Mouse (Mus musculus): ENCODE data around the gene Churc1. TPM values are rescaled to one million over a fixed set of nuclear protein-coding genes. Genes with fewer than 3 reads are reported as not detected.
A peak's percentile ranks its signal among the peaks of the same experiment; 100 is the strongest.

The Churc1 gene
- polyA plus RNA-seq, 1 experiment from 2014 or later = 87.2 TPM

GRCm38 (mm10) chr12:76795350-76795749 lies 30.0 kb downstream of the Churc1 start, which contains the start of gene Gpx2:
Gpx2 (minus strand) TSS chr12:76795554.
- H3K4me3 ChIP-seq (replicated peaks) = no peak within 1 kb of the TSS
- H3K9ac ChIP-seq (replicated peaks) = no peak within 1 kb of the TSS
- 77% methylated on average over 5 of the region's 5 CpGs for WGBS
- H3K27ac ChIP-seq = no peak within 1 kb of the TSS
- H3K4me1 ChIP-seq (replicated peaks) = peaks cover 7% of the 10 kb centered on the region; the same call in 1 of the 2 replicates
- H3K9me3 ChIP-seq = no peaks in the 10 kb centered on the region
- no peak within 1 kb of the TSS for H3K4me2 ChIP-seq
- no peaks in the 10 kb centered on the region for H3K27me3 ChIP-seq
- ATAC-seq (ENCODE audit: insufficient number of reproducible peaks, insufficient read depth, low FRiP score, low TSS enrichment, low read depth) = no peak
- H3K36me3 ChIP-seq = no peaks in the 10 kb centered on the region

GRCm38 (mm10) chr12:76796938-76797539 lies 31.7 kb downstream of the Churc1 start:
- Histone ChIP-seq H3K4me2 (no peak overlapping the region), H3K36me3 (no peaks in the 10 kb centered on the region), H3K4me1 (replicated peaks) (peaks cover 7% of the 10 kb centered on the region; the same call in 1 of the 2 replicates), H3K9me3 (no peaks in the 10 kb centered on the region), H3K4me3 (replicated peaks) (no peak overlapping the region), H3K27me3 (no peaks in the 10 kb centered on the region), H3K27ac (no peak overlapping the region), H3K9ac (replicated peaks) (no peak overlapping the region)
- WGBS = 85% methylated on average over 7 of the region's 7 CpGs
- no peak for ATAC-seq (ENCODE audit: insufficient number of reproducible peaks, insufficient read depth, low FRiP score, low TSS enrichment, low read depth)

GRCm38 (mm10) chr12:76798008-76798720 lies 32.8 kb downstream of the Churc1 start:
- Histone ChIP-seq H3K9ac (replicated peaks) (no peak overlapping the region), H3K27ac (no peak overlapping the region), H3K9me3 (no peaks in the 10 kb centered on the region), H3K4me1 (replicated peaks) (peaks cover 7% of the 10 kb centered on the region; the same call in 1 of the 2 replicates), H3K4me2 (no peak overlapping the region), H3K36me3 (no peaks in the 10 kb centered on the region; the same call in 1 of the 2 replicates), H3K27me3 (no peaks in the 10 kb centered on the region), H3K4me3 (replicated peaks) (no peak overlapping the region)
- ATAC-seq (ENCODE audit: insufficient number of reproducible peaks, insufficient read depth, low FRiP score, low TSS enrichment, low read depth) = no peak
- 80% methylated on average over 5 of the region's 5 CpGs for WGBS

- Histone ChIP-seq H3K27ac (no peak overlapping the region), H3K27me3 (no peaks in the 10 kb centered on the region), H3K4me3 (replicated peaks) (no peak overlapping the region), H3K36me3 (no peaks in the 10 kb centered on the region; the same call in 1 of the 2 replicates), H3K4me2 (no peak overlapping the region), H3K9ac (replicated peaks) (no peak overlapping the region), H3K4me1 (replicated peaks) (peaks cover 7% of the 10 kb centered on the region; the same call in 1 of the 2 replicates), H3K9me3 (no peaks in the 10 kb centered on the region)
- WGBS = 92% methylated on average over 10 of the region's 10 CpGs
- no peak for ATAC-seq (ENCODE audit: insufficient number of reproducible peaks, insufficient read depth, low FRiP score, low TSS enrichment, low read depth)
Measured at GRCm38 (mm10) chr12:76803028-76803427, 37.7 kb downstream of the Churc1 start.

- 0 out of 2 replicates have a peak, but pooled peaks cover under 1% of the 10 kb centered on the region for H3K4me1 ChIP-seq (replicated peaks)
- 48% methylated on average over 7 of the region's 7 CpGs for WGBS
- H3K27ac ChIP-seq = no peak overlapping the region
- no peaks in the 10 kb centered on the region for H3K27me3 ChIP-seq
- H3K9ac ChIP-seq (replicated peaks) = no peak overlapping the region
- no peak overlapping the region for H3K4me3 ChIP-seq (replicated peaks)
- H3K36me3 ChIP-seq = no peaks in the 10 kb centered on the region; the same call in 1 of the 2 replicates
- H3K4me2 ChIP-seq = no peak overlapping the region
- ATAC-seq (ENCODE audit: insufficient number of reproducible peaks, insufficient read depth, low FRiP score, low TSS enrichment, low read depth) = 0 out of 2 replicates have a peak, but pooled peaks have one; percentile 44
- H3K9me3 ChIP-seq = no peaks in the 10 kb centered on the region
Measured at GRCm38 (mm10) chr12:76803700-76804252, 38.4 kb downstream of the Churc1 start.

- no peaks in the 10 kb centered on the region for H3K9me3 ChIP-seq
- no peaks in the 10 kb centered on the region; the same call in 1 of the 2 replicates for H3K36me3 ChIP-seq
- no peak overlapping the region for H3K27ac ChIP-seq
- H3K4me1 ChIP-seq (replicated peaks) = no peaks in the 10 kb centered on the region
- H3K9ac ChIP-seq (replicated peaks) = no peak overlapping the region
- WGBS = 91% methylated on average over 10 of the region's 10 CpGs
- no peak overlapping the region for H3K4me3 ChIP-seq (replicated peaks)
- no peak for ATAC-seq (ENCODE audit: insufficient number of reproducible peaks, insufficient read depth, low FRiP score, low TSS enrichment, low read depth)
- no peak overlapping the region for H3K4me2 ChIP-seq
- H3K27me3 ChIP-seq = no peaks in the 10 kb centered on the region
Measured at GRCm38 (mm10) chr12:76805056-76805811, 39.9 kb downstream of the Churc1 start.

- H3K4me2 ChIP-seq = no peak overlapping the region
- H3K36me3 ChIP-seq = no peaks in the 10 kb centered on the region; the same call in 1 of the 2 replicates
- 83% methylated on average over 10 of the region's 10 CpGs for WGBS
- no peak overlapping the region for H3K9ac ChIP-seq (replicated peaks)
- no peak overlapping the region for H3K27ac ChIP-seq
- H3K9me3 ChIP-seq = no peaks in the 10 kb centered on the region
- no peak overlapping the region for H3K4me3 ChIP-seq (replicated peaks)
- no peaks in the 10 kb centered on the region for H3K4me1 ChIP-seq (replicated peaks)
- no peak for ATAC-seq (ENCODE audit: insufficient number of reproducible peaks, insufficient read depth, low FRiP score, low TSS enrichment, low read depth)
- H3K27me3 ChIP-seq = no peaks in the 10 kb centered on the region
Measured at GRCm38 (mm10) chr12:76807796-76808195, 42.5 kb downstream of the Churc1 start.

- WGBS = 92% methylated on average over 5 of the region's 5 CpGs
- no peak overlapping the region for H3K27ac ChIP-seq
Measured at GRCm38 (mm10) chr12:76810491-76810890, 45.2 kb downstream of the Churc1 start.

GRCm38 (mm10) chr12:76811006-76811405 lies 45.7 kb downstream of the Churc1 start:
- ATAC-seq (ENCODE audit: insufficient number of reproducible peaks, insufficient read depth, low FRiP score, low TSS enrichment, low read depth) = no peak
- no peak overlapping the region for H3K4me2 ChIP-seq
- H3K4me3 ChIP-seq (replicated peaks) = no peak overlapping the region
- peaks cover 9% of the 10 kb centered on the region; the same call in 1 of the 2 replicates for H3K4me1 ChIP-seq (replicated peaks)
- no peaks in the 10 kb centered on the region for H3K27me3 ChIP-seq
- no peaks in the 10 kb centered on the region for H3K9me3 ChIP-seq
- H3K9ac ChIP-seq (replicated peaks) = no peak overlapping the region
- WGBS = 90% methylated on average over 4 of the region's 4 CpGs
- H3K36me3 ChIP-seq = no peaks in the 10 kb centered on the region
- H3K27ac ChIP-seq = no peak overlapping the region

More at GRCm38 (mm10) chr12:76810491-76810890, 45.2 kb downstream of the Churc1 start:
- H3K4me2 ChIP-seq = no peak overlapping the region
- no peak overlapping the region for H3K4me3 ChIP-seq (replicated peaks)
- H3K9me3 ChIP-seq = no peaks in the 10 kb centered on the region
- no peaks in the 10 kb centered on the region for H3K36me3 ChIP-seq
- no peak overlapping the region for H3K9ac ChIP-seq (replicated peaks)
- H3K27me3 ChIP-seq = no peaks in the 10 kb centered on the region
- H3K4me1 ChIP-seq (replicated peaks) = peaks cover 7% of the 10 kb centered on the region; the same call in 1 of the 2 replicates
- ATAC-seq (ENCODE audit: insufficient number of reproducible peaks, insufficient read depth, low FRiP score, low TSS enrichment, low read depth) = no peak

- Histone ChIP-seq H3K36me3 (no peaks in the 10 kb centered on the region), H3K9me3 (no peaks in the 10 kb centered on the region), H3K27ac (no peak overlapping the region), H3K4me3 (replicated peaks) (no peak overlapping the region), H3K4me2 (no peak overlapping the region), H3K9ac (replicated peaks) (no peak overlapping the region), H3K27me3 (no peaks in the 10 kb centered on the region), H3K4me1 (replicated peaks) (peaks cover 26% of the 10 kb centered on the region)
- ATAC-seq (ENCODE audit: insufficient number of reproducible peaks, insufficient read depth, low FRiP score, low TSS enrichment, low read depth) = no peak
- 69% methylated on average over 10 of the region's 10 CpGs for WGBS
Measured at GRCm38 (mm10) chr12:76813543-76813942, 48.2 kb downstream of the Churc1 start.

GRCm38 (mm10) chr12:76814120-76814519 lies 48.8 kb downstream of the Churc1 start:
- H3K27me3 ChIP-seq = 0 out of 2 replicates have a peak, but pooled peaks cover 2% of the 10 kb centered on the region
- peaks cover 26% of the 10 kb centered on the region for H3K4me1 ChIP-seq (replicated peaks)
- ATAC-seq (ENCODE audit: insufficient number of reproducible peaks, insufficient read depth, low FRiP score, low TSS enrichment, low read depth) = no peak
- no peak overlapping the region for H3K9ac ChIP-seq (replicated peaks)
- H3K4me3 ChIP-seq (replicated peaks) = no peak overlapping the region
- 83% methylated on average over 2 of the region's 2 CpGs for WGBS
- H3K27ac ChIP-seq = no peak overlapping the region
- H3K9me3 ChIP-seq = no peaks in the 10 kb centered on the region
- H3K36me3 ChIP-seq = no peaks in the 10 kb centered on the region
- no peak overlapping the region for H3K4me2 ChIP-seq

Measured in limb, embryonic 12.5 days (tissue).